Mouse (Mus musculus) MEL (cell line): ENCODE data around the gene Myl4.

Source experiments
- BHLHE40 ChIP-seq: IDR thresholded peaks from 2 replicates; pipeline ENCODE4 v1.6.1; 2012; ENCODE audit warnings: low read depth, mild to moderate bottlenecking, inconsistent platforms, low read length, improper control_type of control experiment, borderline replicate concordance
- CTCF ChIP-seq, 3 experiments: IDR thresholded peaks in 2 of 3; conservative IDR thresholded peaks in 1 of 3; 2 replicates each; pipeline ENCODE4 v1.5.1; 2011 to 2012; ENCODE audit warnings: low read length in 3 of 3, low read depth in 2 of 3, mild to moderate bottlenecking in 2 of 3, improper control_type of control experiment in 1 of 3, inconsistent platforms in 1 of 3, mixed read lengths in 1 of 3, moderate library complexity in 1 of 3; ENCODE audit not compliant: control insufficient read depth in 1 of 3, insufficient read depth in 1 of 3, poor library complexity in 1 of 3, severe bottlenecking in 1 of 3
- E2F4 ChIP-seq: IDR thresholded peaks from 2 replicates; pipeline ENCODE4 v1.6.1; 2011; ENCODE audit warnings: low read depth, low read length, improper control_type of control experiment, borderline replicate concordance
- EP300 ChIP-seq, 2 experiments: IDR thresholded peaks; 2 replicates each; pipeline ENCODE4 v1.6.1; 2011; ENCODE audit warnings: improper control_type of control experiment in 2 of 2, low read length in 2 of 2, low read depth in 1 of 2, mild to moderate bottlenecking in 1 of 2
- GABPA ChIP-seq: IDR thresholded peaks from 2 replicates; pipeline ENCODE4 v1.6.1; 2012; ENCODE audit warnings: low read depth, mild to moderate bottlenecking, inconsistent platforms, low read length, improper control_type of control experiment, moderate library complexity
- GATA1 ChIP-seq: IDR thresholded peaks from 2 replicates; pipeline ENCODE4 v1.6.1; 2011; ENCODE audit warnings: low read depth, low read length, improper control_type of control experiment
- MAFK ChIP-seq: IDR thresholded peaks from 2 replicates; pipeline ENCODE4 v1.6.1; 2011; ENCODE audit warnings: low read depth, mild to moderate bottlenecking, low read length, improper control_type of control experiment, borderline replicate concordance
- POLR2A ChIP-seq, 2 experiments: IDR thresholded peaks; 2 replicates each; pipeline ENCODE4 v1.6.1; 2011 to 2012; ENCODE audit warnings: low read length in 2 of 2, mild to moderate bottlenecking in 2 of 2, control low read depth in 1 of 2, improper control_type of control experiment in 1 of 2, low read depth in 1 of 2, moderate library complexity in 1 of 2; ENCODE audit not compliant: control insufficient read depth in 1 of 2, insufficient read depth in 1 of 2, poor library complexity in 1 of 2
- POLR2AphosphoS5 ChIP-seq: IDR thresholded peaks from 2 replicates; pipeline ENCODE4 v1.6.1; 2012; ENCODE audit warnings: low read depth, borderline replicate concordance, mild to moderate bottlenecking, inconsistent platforms, low read length, moderate library complexity, mixed read lengths
- SMC3 ChIP-seq: IDR thresholded peaks from 2 replicates; pipeline ENCODE4 v1.6.1; 2011; ENCODE audit warnings: low read depth, low read length, improper control_type of control experiment
- UBTF ChIP-seq: IDR thresholded peaks from 2 replicates; pipeline ENCODE4 v1.6.1; 2012; ENCODE audit warnings: low read depth, mild to moderate bottlenecking, inconsistent platforms, low read length, improper control_type of control experiment, moderate library complexity, borderline replicate concordance; ENCODE audit not compliant: insufficient read depth

- no peak for TF ChIP-seq CTCF (IDR thresholded peaks at IDR 0.05 in 2 of 3, conservative IDR thresholded peaks at IDR 0.05 in 1 of 3; ENCODE audit: control insufficient read depth in 1 of 3, insufficient read depth in 1 of 3, low read depth in 2 of 3, low read length in 3 of 3, poor library complexity in 1 of 3, severe bottlenecking in 1 of 3)
- TF ChIP-seq POLR2AphosphoS5: no peak
- no peak for TF ChIP-seq SMC3
- TF ChIP-seq POLR2A (IDR thresholded peaks at IDR 0.05; ENCODE audit: control insufficient read depth in 1 of 2, insufficient read depth in 1 of 2, low read depth in 1 of 2, low read length in 2 of 2, poor library complexity in 1 of 2): no peak
- TF ChIP-seq GABPA: no peak
- no peak for TF ChIP-seq EP300 (IDR thresholded peaks at IDR 0.05; ENCODE audit: low read depth in 1 of 2, low read length in 2 of 2)
- TF ChIP-seq BHLHE40: no peak
- no peak for TF ChIP-seq GATA1
- no peak for TF ChIP-seq MAFK
- TF ChIP-seq UBTF: no peak
- TF ChIP-seq E2F4: no peak
Measured at GRCm38 (mm10) chr11:104558065-104558464, 7.6 kb downstream of the Myl4 start.
